Mouse (Mus musculus): Measurements from ENCODE around the gene Depdc7.

- TF ChIP-seq CTCF (IDR thresholded peaks at IDR 0.05; ENCODE audit: borderline replicate concordance, insufficient read depth, low read length): no peak
- no peak for TF ChIP-seq POLR2A (IDR thresholded peaks at IDR 0.05; ENCODE audit: low read depth, low read length)
Measured at GRCm38 (mm10) chr2:104774763-104775162, 32.1 kb upstream of the Depdc7 start.
